Mouse (Mus musculus): ENCODE data around the gene Tnrc6b.

- TF ChIP-seq CTCF (IDR thresholded peaks at IDR 0.05): no peak
- no peak for TF ChIP-seq EP300 (IDR thresholded peaks at IDR 0.05)
Measured at GRCm38 (mm10) chr15:80781218-80781806, 70.2 kb downstream of the Tnrc6b start.

Measured in lung, postnatal 0 days (tissue).